Mouse (Mus musculus) midbrain, postnatal 0 days (tissue): Measurements from ENCODE around the gene Fli1. TPM values are rescaled to one million over a fixed set of nuclear protein-coding genes. Genes with fewer than 3 reads are reported as not detected.
A peak's percentile ranks its signal among the peaks of the same experiment; 100 is the strongest.

Experiments
- ATAC-seq: fragments of 200-750 bp; cut with Nextera tagmentation; 2 replicates; pipeline ENCODE4 v1.8.0; 2017; ENCODE audit warnings: moderate number of reproducible peaks, mild to moderate bottlenecking, moderate TSS enrichment, moderate library complexity; ENCODE audit not compliant: low FRiP score
- DNase-seq: peaks from one replicate; pipeline ENCODE4 v3.0.0-alpha.2; 2015; ENCODE audit warnings: low spot score
- H3K27ac ChIP-seq: fragments of 300-500 bp; sonication (generic); 2 replicates; pipeline ENCODE4 v1.5.1; 2014; ENCODE audit warnings: low read depth, mild to moderate bottlenecking, low read length, mixed read lengths
- H3K27me3 ChIP-seq: fragments of 300-500 bp; sonication (generic); 2 replicates; pipeline ENCODE4 v1.6.1; 2014; ENCODE audit warnings: low read length, control low read depth, mixed read lengths; ENCODE audit not compliant: insufficient read depth
- H3K36me3 ChIP-seq: fragments of 300-500 bp; sonication (generic); 2 replicates; pipeline ENCODE4 v1.6.1; 2014; ENCODE audit warnings: low read length, control low read depth, mixed read lengths; ENCODE audit not compliant: insufficient read depth
- H3K4me1 ChIP-seq: fragments of 300-500 bp; sonication (generic); 2 replicates; pipeline ENCODE4 v1.6.1; 2014; ENCODE audit warnings: mild to moderate bottlenecking, control low read depth, antibody characterized with exemption, low read length, mixed read lengths; ENCODE audit not compliant: insufficient read depth
- H3K4me2 ChIP-seq: fragments of 300-500 bp; sonication (generic); 2 replicates; pipeline ENCODE4 v1.6.1; 2014; ENCODE audit warnings: low read depth, mild to moderate bottlenecking, low read length, mixed read lengths; ENCODE audit not compliant: poor library complexity, severe bottlenecking
- H3K4me3 ChIP-seq: fragments of 300-500 bp; sonication (generic); 2 replicates; pipeline ENCODE4 v1.5.1; 2014; ENCODE audit warnings: low read depth, mild to moderate bottlenecking, low read length, moderate library complexity
- H3K9ac ChIP-seq: fragments of 300-500 bp; sonication (generic); replicated peaks from 2 replicates; pipeline ENCODE4 v1.6.1; 2014; ENCODE audit warnings: mild to moderate bottlenecking, low read length, moderate library complexity, mixed read lengths; ENCODE audit not compliant: poor library complexity, severe bottlenecking
- H3K9me3 ChIP-seq: fragments of 300-500 bp; sonication (generic); 2 replicates; pipeline ENCODE4 v1.6.1; 2016; ENCODE audit warnings: low read length, control low read depth
- CTCF ChIP-seq: IDR thresholded peaks from 2 replicates; pipeline ENCODE4 v1.5.1; 2016; ENCODE audit warnings: antibody characterized with exemption, mild to moderate bottlenecking
- WGBS: fragments of 180-500 bp; shearing (Covaris S2); extraction: QIAGEN DNeasy Blood & Tissue Kit; methylation state at CpG from one replicate; pipeline ENCODE4 v1.1.7; 2014; 5-methylcytosine and 5-hydroxymethylcytosine counted together
- polyA plus RNA-seq: library from polyadenylated mRNA; unstranded; fragments of >200 nt; fragmentation: Nextera tagmentation; extraction: Ambion mirVana; gene quantifications from 2 replicates; pipeline ENCODE4 v1.2.1, GENCODE M21; 2015
- total RNA-seq: library from RNA; depleted of rRNA; stranded (reverse); fragments of >200 nt; gene quantifications from 2 replicates; pipeline ENCODE4 v1.2.3, GENCODE M21; 2014

The Fli1 gene
- total and polyA plus RNA-seq, 2 experiments from 2014 or later, result 5.9 to 8.4 TPM

DNA sequence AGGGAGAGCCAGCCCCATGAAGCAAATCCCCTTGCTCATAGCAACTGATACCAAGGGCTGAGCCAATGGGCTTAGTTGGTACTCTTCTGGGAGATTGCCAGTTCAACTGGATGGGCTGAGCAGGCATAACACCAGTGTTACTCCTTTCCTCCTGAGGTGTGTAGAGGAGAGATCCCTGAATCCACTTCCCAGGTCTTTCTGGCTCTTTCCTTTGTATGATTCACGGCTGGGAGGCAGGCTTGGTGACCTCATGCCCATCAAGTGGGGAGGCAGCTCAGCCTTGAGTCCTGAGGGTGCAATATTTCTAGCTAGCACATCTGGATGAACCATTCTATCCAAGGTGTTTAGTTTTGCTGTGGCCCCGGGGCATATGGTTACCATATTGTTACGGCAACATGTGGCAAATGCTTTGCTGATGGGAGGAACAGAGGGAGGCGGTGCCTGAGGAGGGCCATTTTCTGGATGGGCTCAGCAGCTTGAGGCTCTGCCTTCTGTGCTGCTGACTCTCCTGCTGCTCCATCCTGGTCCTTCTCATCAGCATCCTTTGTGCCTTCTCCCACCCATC lies 52.8 kb downstream of the Fli1 start:
- H3K27ac ChIP-seq, result no peak overlapping the region
- no peak overlapping the region for H3K9ac ChIP-seq
- no peaks in the 10 kb centered on the region for H3K9me3 ChIP-seq
- ATAC-seq (no peak), DNase-seq (no peak)
- H3K27me3 ChIP-seq, result no peaks in the 10 kb centered on the region
- H3K4me3 ChIP-seq, result no peak overlapping the region
- no peak overlapping the region for H3K4me2 ChIP-seq
- WGBS, result 93% methylated on average over 4 of the region's 4 CpGs
- TF ChIP-seq CTCF, result no peak
- no peaks in the 10 kb centered on the region for H3K36me3 ChIP-seq
- H3K4me1 ChIP-seq, result no peaks in the 10 kb centered on the region

- no peak for TF ChIP-seq CTCF
- DNase-seq (peak; percentile 27), ATAC-seq (no peak)
- WGBS, result 61% methylated on average over 4 of the region's 4 CpGs
- H3K4me3 ChIP-seq, result no peak overlapping the region
- H3K9me3 ChIP-seq, result no peaks in the 10 kb centered on the region
- no peaks in the 10 kb centered on the region for H3K27me3 ChIP-seq
- H3K4me2 ChIP-seq, result no peak overlapping the region
- no peaks in the 10 kb centered on the region for H3K36me3 ChIP-seq
- H3K4me1 ChIP-seq, result no peaks in the 10 kb centered on the region
- H3K9ac ChIP-seq, result no peak overlapping the region
- no peak overlapping the region for H3K27ac ChIP-seq
Measured at GRCm38 (mm10) chr9:32489315-32489714, 53.3 kb downstream of the Fli1 start.

GRCm38 (mm10) chr9:32488627-32489026 lies 54.0 kb downstream of the Fli1 start:
- no peak overlapping the region for H3K9ac ChIP-seq
- H3K4me1 ChIP-seq, result no peaks in the 10 kb centered on the region
- H3K4me3 ChIP-seq, result no peak overlapping the region
- TF ChIP-seq CTCF, result no peak
- H3K27me3 ChIP-seq, result no peaks in the 10 kb centered on the region
- no peaks in the 10 kb centered on the region for H3K36me3 ChIP-seq
- H3K4me2 ChIP-seq, result no peak overlapping the region
- ATAC-seq (no peak), DNase-seq (no peak)
- no peaks in the 10 kb centered on the region for H3K9me3 ChIP-seq
- H3K27ac ChIP-seq, result no peak overlapping the region

DNA sequence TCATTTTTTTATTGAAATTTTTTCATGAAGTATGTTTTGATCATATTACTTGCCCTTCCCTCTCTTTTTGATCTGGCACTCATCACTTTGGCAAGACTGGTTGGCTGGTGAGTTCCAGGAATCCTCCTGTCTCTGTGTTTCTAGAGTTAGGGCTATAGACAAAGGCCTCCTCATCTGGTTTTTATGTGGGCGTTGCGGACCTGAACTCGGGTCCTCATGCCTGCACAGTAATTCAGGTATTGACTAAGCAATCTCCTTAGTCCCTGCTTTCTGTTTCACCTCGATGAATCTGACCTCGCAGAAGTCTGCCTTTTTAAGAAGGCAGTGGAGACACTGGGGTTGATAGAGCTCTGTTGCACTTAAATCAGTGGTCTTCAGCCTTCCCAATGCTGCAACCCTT lies 54.8 kb downstream of the Fli1 start:
- Histone ChIP-seq H3K27ac (no peak overlapping the region), H3K4me1 (no peaks in the 10 kb centered on the region), H3K36me3 (no peaks in the 10 kb centered on the region), H3K4me3 (no peak overlapping the region), H3K27me3 (no peaks in the 10 kb centered on the region), H3K9me3 (no peaks in the 10 kb centered on the region), H3K9ac (no peak overlapping the region), H3K4me2 (no peak overlapping the region)
- WGBS, result 93% methylated on average over 5 of the region's 5 CpGs
- DNase-seq (no peak), ATAC-seq (no peak)
- no peak for TF ChIP-seq CTCF

GRCm38 (mm10) chr9:32487401-32487800 lies 55.3 kb downstream of the Fli1 start:
- H3K9ac ChIP-seq, result no peak overlapping the region
- no peaks in the 10 kb centered on the region for H3K9me3 ChIP-seq
- no peak overlapping the region for H3K27ac ChIP-seq
- no peak for TF ChIP-seq CTCF
- 83% methylated on average over 4 of the region's 4 CpGs for WGBS
- no peaks in the 10 kb centered on the region for H3K27me3 ChIP-seq
- H3K36me3 ChIP-seq, result no peaks in the 10 kb centered on the region
- ATAC-seq (no peak), DNase-seq (no peak)
- no peak overlapping the region for H3K4me3 ChIP-seq
- no peak overlapping the region for H3K4me2 ChIP-seq
- H3K4me1 ChIP-seq, result no peaks in the 10 kb centered on the region

GRCm38 (mm10) chr9:32480418-32480817 lies 62.2 kb downstream of the Fli1 start:
- Histone ChIP-seq H3K9ac (no peak overlapping the region), H3K4me2 (no peak overlapping the region), H3K27ac (no peak overlapping the region), H3K4me1 (0 out of 2 replicates have a peak, but pooled peaks cover 3% of the 10 kb centered on the region), H3K27me3 (no peaks in the 10 kb centered on the region), H3K36me3 (no peaks in the 10 kb centered on the region), H3K9me3 (no peaks in the 10 kb centered on the region), H3K4me3 (no peak overlapping the region)
- TF ChIP-seq CTCF, result no peak
- 82% methylated on average over 5 of the region's 5 CpGs for WGBS
- DNase-seq, result no peak
- no peak for ATAC-seq
